Mouse (Mus musculus) myocyte (in vitro differentiated cells): ENCODE results near the gene Atrx.

Experiments
- E2F4 ChIP-seq: IDR thresholded peaks from one replicate; pipeline ENCODE4 v1.6.1; 2011; ENCODE audit warnings: mild to moderate bottlenecking, control low read depth, moderate library complexity; ENCODE audit not compliant: insufficient read depth
- MAX ChIP-seq: IDR thresholded peaks from one replicate; pipeline ENCODE4 v1.6.1; 2011; ENCODE audit warnings: low read depth, mild to moderate bottlenecking, control low read depth
- MYOG ChIP-seq, 3 experiments: IDR thresholded peaks; one replicate each; pipeline ENCODE4 v1.6.1; 2011; ENCODE audit warnings: control low read depth in 2 of 3, low read depth in 2 of 3, mild to moderate bottlenecking in 2 of 3; ENCODE audit not compliant: insufficient read length in 2 of 3, control insufficient read depth in 1 of 3, insufficient read depth in 1 of 3
- POLR2A ChIP-seq: IDR thresholded peaks from one replicate; pipeline ENCODE4 v1.6.1; 2011; ENCODE audit warnings: low read depth, mild to moderate bottlenecking, control low read depth, moderate library complexity; ENCODE audit not compliant: insufficient read length
- POLR2AphosphoS2 ChIP-seq: IDR thresholded peaks from one replicate; pipeline ENCODE4 v1.6.1; 2011; ENCODE audit warnings: low read depth, control low read depth; ENCODE audit not compliant: insufficient read length
- REST ChIP-seq: IDR thresholded peaks from one replicate; pipeline ENCODE4 v1.6.1; 2011; ENCODE audit warnings: mild to moderate bottlenecking, control low read depth, moderate library complexity; ENCODE audit not compliant: insufficient read depth, insufficient read length
- SRF ChIP-seq: IDR thresholded peaks from one replicate; pipeline ENCODE4 v1.6.1; 2011; ENCODE audit warnings: low read depth; ENCODE audit not compliant: control insufficient read depth, insufficient read length
- TCF12 ChIP-seq: IDR thresholded peaks from one replicate; pipeline ENCODE4 v1.6.1; 2011; ENCODE audit warnings: mild to moderate bottlenecking, control low read depth; ENCODE audit not compliant: poor library complexity, insufficient read depth, severe bottlenecking
- TCF3 ChIP-seq: IDR thresholded peaks from one replicate; pipeline ENCODE4 v1.6.1; 2011; ENCODE audit warnings: low read depth, control low read depth; ENCODE audit not compliant: insufficient read length
- USF1 ChIP-seq: IDR thresholded peaks from one replicate; pipeline ENCODE4 v1.6.1; 2011; ENCODE audit warnings: low read depth, mild to moderate bottlenecking, control low read depth, moderate library complexity

DNA sequence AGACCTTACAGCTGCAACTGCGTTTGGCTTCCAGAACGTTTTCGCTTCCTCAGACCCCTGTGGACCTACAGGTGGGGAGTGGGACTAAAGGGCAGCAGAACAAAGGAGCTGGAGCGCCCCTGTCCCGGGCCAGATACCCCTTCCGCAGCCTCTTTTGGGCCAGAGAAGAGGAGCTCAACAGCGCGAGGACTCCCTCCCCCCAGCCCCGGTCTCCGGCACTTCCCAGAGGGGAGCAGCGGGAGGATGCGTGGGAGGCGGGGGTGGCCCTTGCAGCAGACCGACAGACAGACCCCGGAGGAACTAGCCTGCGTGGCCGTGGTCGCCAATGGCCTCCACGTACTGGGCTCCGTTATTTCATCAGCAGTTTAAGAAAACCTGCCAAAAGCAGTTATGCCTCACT, 165.6 kb downstream of the Atrx start:
- no peak for TF ChIP-seq POLR2A
- TF ChIP-seq POLR2AphosphoS2, result no peak
- no peak for TF ChIP-seq E2F4
- TF ChIP-seq USF1, result no peak
- no peak for TF ChIP-seq MYOG (IDR thresholded peaks at IDR 0.05; ENCODE audit: control insufficient read depth in 1 of 3, insufficient read depth in 1 of 3, insufficient read length in 2 of 3, low read depth in 2 of 3)
- TF ChIP-seq TCF3, result no peak
- TF ChIP-seq TCF12, result no peak
- no peak for TF ChIP-seq REST
- TF ChIP-seq SRF, result no peak
- TF ChIP-seq MAX, result no peak
